Mouse (Mus musculus) bone marrow, adult 2 months (tissue): ENCODE results near the gene Fkbp15. TPM values are rescaled to one million over a fixed set of nuclear protein-coding genes. Genes with fewer than 3 reads are reported as not detected.
A peak's percentile ranks its signal among the peaks of the same experiment; 100 is the strongest.

Experiments
- H3K27ac ChIP-seq: fragments of 200-500 bp; 2 replicates; pipeline ENCODE4 v1.5.1; 2012; ENCODE audit warnings: low read depth, mild to moderate bottlenecking, control low read depth, inconsistent platforms, low read length; ENCODE audit not compliant: control insufficient read depth, poor library complexity, insufficient read depth
- H3K4me1 ChIP-seq: fragments of 200-500 bp; 2 replicates; pipeline ENCODE4 v1.6.1; 2011; ENCODE audit warnings: low read length; ENCODE audit not compliant: control insufficient read depth, insufficient read depth
- H3K4me3 ChIP-seq: fragments of 200-500 bp; replicated peaks from 2 replicates; pipeline ENCODE3; 2011; ENCODE audit warnings: mild to moderate bottlenecking, low read depth, low read length, control low read depth; ENCODE audit not compliant: control insufficient read depth
- CTCF ChIP-seq: fragments of 200-500 bp; IDR thresholded peaks from 2 replicates; pipeline ENCODE4 v1.5.1; 2011; ENCODE audit warnings: low read length, control low read depth; ENCODE audit not compliant: control insufficient read depth, insufficient read depth
- POLR2A ChIP-seq: fragments of 200-500 bp; IDR thresholded peaks from 2 replicates; pipeline ENCODE4 v1.6.1; 2011; ENCODE audit warnings: low read depth, mild to moderate bottlenecking, control low read depth, low read length, borderline replicate concordance; ENCODE audit not compliant: control insufficient read depth
- WGBS: fragments of 180-500 bp; shearing (Covaris S2); methylation state at CpG from one replicate; pipeline ENCODE4 v1.1.7; 2018; 5-methylcytosine and 5-hydroxymethylcytosine counted together
- polyA plus RNA-seq: library from polyadenylated mRNA; stranded (reverse); fragments of >200 nt; gene quantifications from 2 replicates; pipeline ENCODE4 v1.2.4, GENCODE M21; 2011; ENCODE audit warnings: low replicate concordance; ENCODE audit not compliant: missing spikeins, insufficient read depth, insufficient read length

Gene Fkbp15
- polyA plus RNA-seq, 1 experiment = 32.9 TPM

DNA sequence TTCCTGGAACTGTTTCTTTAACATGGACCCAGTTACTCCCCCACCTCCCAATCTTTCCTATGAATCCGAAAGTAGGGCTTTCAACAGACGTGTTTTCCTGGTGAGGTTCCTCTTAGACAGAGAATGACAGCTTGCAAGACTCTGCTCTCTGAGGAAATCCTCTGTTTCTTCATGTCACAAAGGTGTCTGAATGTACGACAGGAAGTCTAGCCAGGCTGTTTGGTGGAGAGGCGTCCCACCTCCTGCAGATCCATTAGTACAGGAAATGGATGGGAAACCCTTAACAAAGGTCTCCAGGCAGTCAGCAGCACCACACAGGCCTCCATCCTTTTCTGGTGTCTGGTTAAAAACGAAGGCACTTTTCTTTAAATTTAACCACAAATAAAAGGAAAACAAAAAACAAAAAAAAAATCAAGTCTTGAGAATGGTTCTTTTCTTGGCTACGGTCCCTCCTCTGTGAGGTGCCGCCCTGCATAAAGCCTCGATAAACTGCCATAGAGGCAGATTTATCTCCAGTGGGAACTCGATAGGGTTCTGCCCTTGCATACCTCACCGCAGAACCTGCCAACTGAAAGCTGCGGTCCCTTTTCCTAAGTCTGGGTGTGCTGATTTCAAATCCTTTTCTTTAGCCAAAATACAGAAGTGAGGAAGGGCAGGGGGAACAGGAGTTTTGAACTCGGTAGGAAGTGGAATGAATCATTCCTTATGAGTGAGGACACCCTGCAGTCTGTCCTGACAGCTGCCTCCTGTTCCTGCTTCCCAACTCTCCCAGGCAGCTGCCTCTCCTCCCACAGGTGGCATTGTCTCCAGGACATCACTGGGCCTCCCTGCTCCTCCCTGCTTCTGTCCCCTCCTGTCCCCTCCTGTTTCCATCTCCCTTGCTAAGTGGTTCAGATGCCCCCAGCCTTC is 73.1 kb downstream of the Fkbp15 start:
- TF ChIP-seq POLR2A (no peak), CTCF (no peak)
- Histone ChIP-seq H3K27ac (peak overlapping the region; percentile 29; the same call in 1 of the 2 replicates), H3K4me3 (peak overlapping the region; percentile 88), H3K4me1 (peaks cover 6% of the 10 kb centered on the region; the same call in 1 of the 2 replicates)
- WGBS = 3% methylated on average over 12 of the region's 12 CpGs

DNA sequence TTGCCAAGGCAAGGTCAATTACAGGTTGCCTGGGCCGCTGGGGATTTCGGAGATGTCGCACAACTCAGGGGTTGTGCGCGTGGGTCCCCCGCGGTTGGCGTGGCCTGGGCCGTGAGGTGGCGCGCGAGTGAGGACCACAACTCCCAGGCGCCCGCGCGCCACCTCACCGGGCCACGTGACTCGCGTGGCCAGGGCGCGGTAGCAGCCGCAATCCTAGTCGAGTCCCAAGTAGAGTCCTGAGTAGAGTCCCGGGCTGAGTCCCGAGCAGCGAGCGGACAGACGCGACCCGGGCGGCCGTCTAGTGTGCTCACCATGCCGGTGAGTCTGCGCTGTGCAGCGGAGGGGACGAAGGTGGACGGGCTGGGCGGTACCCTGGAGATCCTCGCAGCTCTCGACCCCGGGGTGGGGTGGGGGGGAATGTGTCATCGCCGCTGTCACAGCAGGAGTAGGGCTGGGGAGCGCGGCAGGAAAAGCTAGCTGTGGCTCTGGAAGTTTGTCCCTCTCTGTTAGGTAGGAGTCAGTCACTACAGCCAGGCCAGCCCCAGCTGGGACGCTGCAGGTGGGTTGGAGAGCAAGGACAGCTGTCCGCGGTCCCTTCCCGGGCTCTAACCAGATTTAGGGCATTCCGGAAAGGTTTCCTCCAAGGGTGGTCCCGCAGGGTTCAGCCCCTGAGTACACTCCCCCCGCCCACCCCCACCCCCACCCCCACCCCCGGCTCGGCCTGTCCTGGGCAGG is 73.9 kb downstream of the Fkbp15 start:
- Histone ChIP-seq H3K4me1 (peaks cover 6% of the 10 kb centered on the region; the same call in 1 of the 2 replicates), H3K27ac (peak overlapping the region; percentile 86)
- under 1% methylated on average over 54 of the region's 55 CpGs for WGBS

DNA sequence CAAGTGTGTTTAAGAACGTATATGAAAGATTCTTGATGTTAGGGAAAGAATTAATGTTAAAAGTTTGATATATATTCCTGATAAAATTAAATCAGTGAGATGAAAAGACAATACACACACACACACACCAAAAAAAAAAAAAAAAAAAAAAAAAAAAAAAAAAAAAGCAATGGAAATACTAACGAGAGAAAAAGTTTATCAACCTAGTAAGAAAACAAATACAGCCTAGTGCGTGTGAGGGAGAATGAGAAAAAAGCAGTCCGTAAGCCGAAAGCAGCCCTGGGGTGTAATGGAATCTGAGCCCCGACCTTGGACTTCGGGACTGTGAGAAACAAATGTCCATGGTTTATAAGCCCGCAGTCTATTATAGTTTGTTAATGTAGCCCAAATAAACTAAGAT is 74.8 kb downstream of the Fkbp15 start:
- no peak for TF ChIP-seq POLR2A
- no peak for TF ChIP-seq CTCF

More for the DNA sequence above, 73.9 kb downstream of the Fkbp15 start:
- peak overlapping the region; percentile 88 for H3K4me3 ChIP-seq
- TF ChIP-seq POLR2A (peak; percentile 55; the same call in 1 of the 2 replicates), CTCF (no peak)

DNA sequence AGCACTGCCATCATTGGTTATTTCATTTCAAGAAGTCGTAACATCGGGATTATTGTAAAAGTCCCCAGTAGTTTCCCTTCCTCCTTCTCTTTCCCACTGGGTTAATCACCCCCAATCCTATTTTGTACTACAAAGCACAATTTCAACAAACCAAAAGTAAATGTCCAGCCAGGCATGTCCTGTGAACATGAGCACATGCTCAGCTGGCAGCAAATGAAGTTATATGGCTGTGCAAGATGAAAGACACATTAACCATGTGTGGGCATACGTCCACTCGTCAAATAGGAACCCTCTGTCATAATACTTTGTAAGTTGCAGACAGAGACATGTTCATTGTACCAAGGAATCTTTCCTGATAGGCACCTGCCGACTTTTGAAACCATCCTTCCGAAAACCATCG is 77.4 kb downstream of the Fkbp15 start:
- Histone ChIP-seq H3K27ac (peak overlapping the region; percentile 77; the same call in 1 of the 2 replicates), H3K4me1 (peaks cover 5% of the 10 kb centered on the region; the same call in 1 of the 2 replicates), H3K4me3 (no peak overlapping the region)
- 44% methylated on average over 7 of the region's 7 CpGs for WGBS
- TF ChIP-seq CTCF = no peak
- no peak for TF ChIP-seq POLR2A

More for the DNA sequence above, 74.8 kb downstream of the Fkbp15 start:
- 79% methylated on average over 8 of the region's 8 CpGs for WGBS
- Histone ChIP-seq H3K4me1 (peaks cover 8% of the 10 kb centered on the region; the same call in 1 of the 2 replicates), H3K27ac (no peak overlapping the region), H3K4me3 (no peak overlapping the region)

DNA sequence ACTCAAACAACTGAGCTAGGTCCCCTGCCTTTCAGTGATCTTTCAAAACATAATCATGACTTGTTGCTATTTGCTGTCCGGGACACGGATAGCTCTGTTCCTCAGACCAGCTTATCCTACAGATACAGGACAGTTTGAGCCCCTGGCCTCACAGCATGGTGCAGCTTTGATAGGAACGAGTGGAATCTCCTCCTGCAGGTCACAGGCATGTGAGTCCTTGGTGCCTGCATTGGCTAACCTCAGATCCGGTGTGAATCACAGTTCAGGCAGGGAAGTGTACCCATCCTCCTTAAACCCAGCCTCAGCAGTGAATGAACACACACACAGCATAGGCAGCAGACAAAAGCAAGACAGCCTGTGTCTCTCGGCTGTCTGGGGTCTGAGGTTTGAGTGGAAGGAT is 79.0 kb downstream of the Fkbp15 start:
- Histone ChIP-seq H3K4me1 (peaks cover 5% of the 10 kb centered on the region; the same call in 1 of the 2 replicates), H3K27ac (no peak overlapping the region), H3K4me3 (no peak overlapping the region)
- TF ChIP-seq CTCF (no peak), POLR2A (no peak)
- 59% methylated on average over 5 of the region's 5 CpGs for WGBS

DNA sequence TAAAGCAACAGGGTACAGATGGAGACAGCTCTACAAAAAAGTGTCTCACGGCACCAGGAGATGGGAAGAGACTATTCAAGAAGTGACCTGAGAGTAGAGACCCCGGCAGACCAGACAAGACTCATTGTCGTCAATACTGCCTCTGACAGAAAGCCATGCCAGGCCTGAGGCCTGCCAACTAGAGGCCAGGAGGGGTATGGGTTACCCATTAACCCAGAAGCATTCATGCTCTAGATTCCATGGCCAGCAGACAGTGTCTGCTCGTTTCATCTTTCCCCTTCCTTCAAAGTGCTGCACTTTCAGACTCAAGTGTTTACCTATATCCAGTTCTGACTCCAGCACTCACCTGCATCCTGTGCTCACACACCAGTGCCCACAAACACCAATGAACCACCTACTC is 82.3 kb downstream of the Fkbp15 start:
- WGBS = 78% methylated on average over 4 of the region's 4 CpGs
- Histone ChIP-seq H3K4me1 (peaks cover 3% of the 10 kb centered on the region; the same call in 1 of the 2 replicates), H3K27ac (no peak overlapping the region), H3K4me3 (no peak overlapping the region)
- no peak for TF ChIP-seq POLR2A
- TF ChIP-seq CTCF = no peak

DNA sequence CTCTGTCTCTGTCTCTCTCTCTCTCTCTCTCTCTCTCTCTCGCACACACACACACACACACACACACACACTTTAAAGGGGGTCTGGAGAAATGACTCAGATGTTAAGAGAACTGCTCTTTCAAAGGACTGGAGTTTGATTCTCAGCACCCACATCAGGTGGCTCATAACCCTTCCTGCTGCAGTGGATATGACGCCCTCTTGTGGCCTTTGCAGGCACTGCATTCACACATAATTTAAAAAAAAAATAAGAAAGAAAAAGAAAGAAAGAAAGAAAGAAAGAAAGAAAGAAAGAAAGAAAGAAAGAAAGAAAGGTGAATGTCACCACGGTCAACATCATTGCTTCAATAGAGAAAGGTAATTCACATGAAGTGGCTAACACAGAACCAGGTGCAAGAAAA is 83.1 kb downstream of the Fkbp15 start:
- TF ChIP-seq CTCF (no peak), POLR2A (no peak)
- H3K4me3 ChIP-seq = no peak overlapping the region
- no peak overlapping the region for H3K27ac ChIP-seq
- H3K4me1 ChIP-seq = peaks cover 3% of the 10 kb centered on the region; the same call in 1 of the 2 replicates
- 64% methylated on average over 3 of the region's 3 CpGs for WGBS

DNA sequence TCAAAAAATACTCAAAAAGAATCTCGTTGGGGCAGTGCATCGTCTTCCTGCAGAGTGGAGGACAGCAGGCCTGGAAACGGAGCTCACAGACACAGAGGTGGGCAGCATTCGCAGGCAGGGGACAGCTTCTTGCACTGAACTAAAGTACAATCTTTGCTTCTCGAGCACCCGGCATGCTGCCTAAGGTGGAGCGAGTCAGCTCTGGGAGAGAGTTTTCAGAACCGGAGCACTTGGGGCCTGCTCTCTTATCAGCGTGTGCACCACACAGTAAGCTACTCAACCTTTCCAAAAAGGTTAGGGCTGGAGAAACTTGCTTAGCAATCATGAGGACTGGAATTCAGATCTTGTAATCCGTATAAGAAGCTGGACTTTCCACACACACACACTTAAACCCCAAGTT is 83.7 kb downstream of the Fkbp15 start:
- Histone ChIP-seq H3K27ac (no peak overlapping the region), H3K4me3 (no peak overlapping the region), H3K4me1 (peaks cover 1% of the 10 kb centered on the region; the same call in 1 of the 2 replicates)
- no peak for TF ChIP-seq CTCF
- no peak for TF ChIP-seq POLR2A
- WGBS = 89% methylated on average over 10 of the region's 10 CpGs
